Mouse (Mus musculus) forebrain, embryonic 14.5 days (tissue): ENCODE results near the gene Angel2. TPM values are rescaled to one million over a fixed set of nuclear protein-coding genes. Genes with fewer than 3 reads are reported as not detected.

Source experiments
- ATAC-seq: fragments of 200-750 bp; cut with Nextera tagmentation; 2 replicates; pipeline ENCODE4 v1.8.0; 2017; ENCODE audit warnings: mild to moderate bottlenecking, moderate library complexity
- DNase-seq: peaks from one replicate; pipeline ENCODE4 v3.0.0-alpha.2; 2015; ENCODE audit warnings: low spot score
- H3K27ac ChIP-seq: fragments of 300-500 bp; sonication (generic); 2 replicates; pipeline ENCODE4 v1.5.1; 2014; ENCODE audit warnings: low read depth, mild to moderate bottlenecking, control low read depth, low read length, moderate library complexity
- H3K27me3 ChIP-seq: fragments of 300-500 bp; sonication (generic); replicated peaks from 2 replicates; pipeline ENCODE4 v1.6.1; 2014; ENCODE audit warnings: low read length, control low read depth, mixed read lengths; ENCODE audit not compliant: control insufficient read depth, insufficient read depth
- H3K36me3 ChIP-seq: fragments of 300-500 bp; sonication (generic); 2 replicates; pipeline ENCODE4 v1.6.1; 2014; ENCODE audit warnings: low read length, control low read depth; ENCODE audit not compliant: control insufficient read depth, insufficient read depth
- H3K4me1 ChIP-seq: fragments of 300-500 bp; sonication (generic); 2 replicates; pipeline ENCODE4 v1.6.1; 2014; ENCODE audit warnings: antibody characterized with exemption, low read length, control low read depth; ENCODE audit not compliant: control insufficient read depth, insufficient read depth
- H3K4me2 ChIP-seq: fragments of 300-500 bp; sonication (generic); 2 replicates; pipeline ENCODE4 v1.6.1; 2014; ENCODE audit warnings: mild to moderate bottlenecking, control low read depth, low read length
- H3K4me3 ChIP-seq: fragments of 300-500 bp; sonication (generic); 2 replicates; pipeline ENCODE4 v1.5.1; 2014; ENCODE audit warnings: low read depth, low read length, control low read depth
- H3K9ac ChIP-seq: fragments of 300-500 bp; sonication (generic); 2 replicates; pipeline ENCODE4 v1.6.1; 2014; ENCODE audit warnings: mild to moderate bottlenecking, low read length, control low read depth, moderate library complexity
- H3K9me3 ChIP-seq: fragments of 300-500 bp; sonication (generic); replicated peaks from 2 replicates; pipeline ENCODE4 v1.6.1; 2016; ENCODE audit warnings: low read length, control low read depth, mixed read lengths; ENCODE audit not compliant: control insufficient read depth
- WGBS: fragments of 180-500 bp; shearing (Covaris S2); extraction: QIAGEN DNeasy Blood & Tissue Kit; methylation state at CpG from one replicate; pipeline ENCODE4 v1.1.7; 2014; 5-methylcytosine and 5-hydroxymethylcytosine counted together
- polyA plus RNA-seq: library from polyadenylated mRNA; unstranded; fragments of >200 nt; fragmentation: Nextera tagmentation; extraction: Ambion mirVana; gene quantifications from 2 replicates; pipeline ENCODE4 v1.2.1, GENCODE M21; 2014

Gene Angel2
- polyA plus RNA-seq, 1 experiment from 2014 or later: 57.4 TPM

- H3K4me1 ChIP-seq: no peaks in the 10 kb centered on the region
- WGBS: 89% methylated on average over 9 of the region's 9 CpGs
- DNase-seq: no peak
- no peak overlapping the region for H3K27ac ChIP-seq
- no peaks in the 10 kb centered on the region for H3K27me3 ChIP-seq
- H3K36me3 ChIP-seq: peaks cover 42% of the 10 kb centered on the region
- no peaks in the 10 kb centered on the region for H3K9me3 ChIP-seq
- no peak for ATAC-seq
- no peak overlapping the region for H3K9ac ChIP-seq
- no peak overlapping the region for H3K4me3 ChIP-seq
- H3K4me2 ChIP-seq: no peak overlapping the region
Measured at GRCm38 (mm10) chr1:190898899-190899575, 25.9 kb upstream of the Angel2 start.

GRCm38 (mm10) chr1:190901082-190901481 is 23.8 kb upstream of the Angel2 start:
- Histone ChIP-seq H3K27ac (no peak overlapping the region), H3K4me3 (no peak overlapping the region), H3K36me3 (peaks cover 41% of the 10 kb centered on the region), H3K4me1 (no peaks in the 10 kb centered on the region), H3K9ac (no peak overlapping the region), H3K9me3 (no peaks in the 10 kb centered on the region), H3K4me2 (no peak overlapping the region), H3K27me3 (no peaks in the 10 kb centered on the region)
- 70% methylated on average over 2 of the region's 2 CpGs for WGBS
- DNase-seq: no peak
- ATAC-seq: no peak

GRCm38 (mm10) chr1:190904136-190904535 is 20.8 kb upstream of the Angel2 start:
- no peaks in the 10 kb centered on the region for H3K9me3 ChIP-seq
- DNase-seq (no peak), ATAC-seq (no peak)
- H3K36me3 ChIP-seq: peaks cover 17% of the 10 kb centered on the region
- no peak overlapping the region for H3K27ac ChIP-seq
- no peaks in the 10 kb centered on the region for H3K27me3 ChIP-seq
- H3K4me3 ChIP-seq: no peak overlapping the region
- H3K9ac ChIP-seq: no peak overlapping the region
- H3K4me2 ChIP-seq: no peak overlapping the region
- H3K4me1 ChIP-seq: no peaks in the 10 kb centered on the region
- 96% methylated on average over 3 of the region's 3 CpGs for WGBS

- 90% methylated on average over 16 of the region's 16 CpGs for WGBS
- ATAC-seq (no peak), DNase-seq (no peak)
- peaks cover 13% of the 10 kb centered on the region for H3K36me3 ChIP-seq
- no peaks in the 10 kb centered on the region for H3K9me3 ChIP-seq
- H3K9ac ChIP-seq: no peak overlapping the region
- H3K27ac ChIP-seq: no peak overlapping the region
- H3K4me1 ChIP-seq: no peaks in the 10 kb centered on the region
- no peak overlapping the region for H3K4me2 ChIP-seq
- H3K4me3 ChIP-seq: no peak overlapping the region
- H3K27me3 ChIP-seq: no peaks in the 10 kb centered on the region
Measured at GRCm38 (mm10) chr1:190904714-190905113, 20.2 kb upstream of the Angel2 start.

- ATAC-seq (no peak), DNase-seq (no peak)
- no peak overlapping the region for H3K27ac ChIP-seq
Measured at GRCm38 (mm10) chr1:190910836-190911235, 14.1 kb upstream of the Angel2 start.

GRCm38 (mm10) chr1:190911415-190912123 is 13.3 kb upstream of the Angel2 start, which contains the start of gene Rps6kc1:
Gene Rps6kc1, minus strand, starts transcription at chr1:190911770.
- ATAC-seq: peak; percentile 93
- under 1% methylated on average over 47 of the region's 47 CpGs for WGBS

More at GRCm38 (mm10) chr1:190910836-190911235, 14.1 kb upstream of the Angel2 start:
- peak overlapping the region; percentile 92 for H3K9ac ChIP-seq
- peak overlapping the region; percentile 73 for H3K4me2 ChIP-seq
- H3K27me3 ChIP-seq: no peaks in the 10 kb centered on the region
- H3K36me3 ChIP-seq: no peaks in the 10 kb centered on the region
- WGBS: 82% methylated on average over 6 of the region's 6 CpGs
- peak overlapping the region; percentile 79 for H3K4me3 ChIP-seq
- H3K4me1 ChIP-seq: peaks cover 9% of the 10 kb centered on the region
- H3K9me3 ChIP-seq: no peaks in the 10 kb centered on the region

GRCm38 (mm10) chr1:190912623-190913022 is 12.3 kb upstream of the Angel2 start:
- Histone ChIP-seq H3K27ac (no peak overlapping the region), H3K9me3 (no peaks in the 10 kb centered on the region), H3K36me3 (no peaks in the 10 kb centered on the region), H3K4me1 (peaks cover 9% of the 10 kb centered on the region), H3K4me2 (no peak overlapping the region), H3K9ac (no peak overlapping the region), H3K27me3 (no peaks in the 10 kb centered on the region), H3K4me3 (no peak overlapping the region)
- no peak for DNase-seq
- ATAC-seq: no peak
- 52% methylated on average over 1 of the region's 1 CpGs for WGBS

More at GRCm38 (mm10) chr1:190911415-190912123, 13.3 kb upstream of the Angel2 start, which contains the start of gene Rps6kc1:
- no peaks in the 10 kb centered on the region for H3K36me3 ChIP-seq
- H3K9me3 ChIP-seq: no peaks in the 10 kb centered on the region
- H3K9ac ChIP-seq: peak within 1 kb of the TSS; percentile 92
- H3K27me3 ChIP-seq: no peaks in the 10 kb centered on the region
- H3K4me3 ChIP-seq: peak within 1 kb of the TSS; percentile 79
- peaks cover 9% of the 10 kb centered on the region for H3K4me1 ChIP-seq
- peak within 1 kb of the TSS; percentile 58 for H3K27ac ChIP-seq
- peak within 1 kb of the TSS; percentile 73 for H3K4me2 ChIP-seq
- DNase-seq: peak; percentile 90

- no peaks in the 10 kb centered on the region for H3K36me3 ChIP-seq
- no peak overlapping the region for H3K4me2 ChIP-seq
- no peak overlapping the region for H3K9ac ChIP-seq
- no peak overlapping the region for H3K4me3 ChIP-seq
- no peak for DNase-seq
- H3K27me3 ChIP-seq: no peaks in the 10 kb centered on the region
- ATAC-seq: no peak
- H3K27ac ChIP-seq: no peak overlapping the region
- no peaks in the 10 kb centered on the region for H3K9me3 ChIP-seq
- no peaks in the 10 kb centered on the region for H3K4me1 ChIP-seq
- WGBS: 65% methylated on average over 7 of the region's 7 CpGs
Measured at GRCm38 (mm10) chr1:190918938-190919337, 6.0 kb upstream of the Angel2 start.
